Mouse (Mus musculus): ENCODE results near the gene Wsb2. TPM values are rescaled to one million over a fixed set of nuclear protein-coding genes. Genes with fewer than 3 reads are reported as not detected.

Wsb2 gene
- polyA plus RNA-seq, 1 experiment from 2014 or later: 75.4 TPM

DNA sequence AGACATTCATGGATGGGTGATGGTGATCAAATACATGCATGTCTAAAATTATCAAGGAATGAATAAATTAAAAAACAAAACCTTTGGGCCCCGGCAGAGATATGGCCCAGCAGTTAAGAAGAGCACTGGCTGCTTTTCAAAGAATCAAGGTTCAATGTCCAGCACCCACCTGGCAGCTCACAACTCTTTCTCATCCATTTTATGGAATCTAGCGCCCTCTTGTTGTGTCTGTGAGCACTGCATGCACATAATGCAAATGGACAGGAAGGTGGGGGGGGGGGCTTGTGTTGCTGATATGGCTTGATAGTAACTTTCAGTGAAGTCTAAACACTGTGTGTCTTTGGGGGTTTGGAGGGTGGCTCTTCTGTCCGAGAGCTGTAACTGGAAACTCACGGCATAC lies 51.1 kb downstream of the Wsb2 start:
- no peak overlapping the region for H3K4me2 ChIP-seq (ENCODE audit: low read depth, low read length, severe bottlenecking)
- ATAC-seq (replicated peaks; ENCODE audit: low FRiP score): no peak
- H3K9me3 ChIP-seq (ENCODE audit: control insufficient read depth, low read length): no peaks in the 10 kb centered on the region
- peaks cover 2% of the 10 kb centered on the region; the same call in 1 of the 2 replicates for H3K27me3 ChIP-seq (ENCODE audit: control insufficient read depth, insufficient read depth, low read length)
- no peaks in the 10 kb centered on the region for H3K36me3 ChIP-seq (ENCODE audit: control insufficient read depth, insufficient read depth, low read length)
- H3K4me3 ChIP-seq (ENCODE audit: low read depth, low read length): no peak overlapping the region
- H3K9ac ChIP-seq (ENCODE audit: low read length): no peak overlapping the region
- no peak overlapping the region for H3K27ac ChIP-seq (ENCODE audit: low read depth, low read length)
- H3K4me1 ChIP-seq (replicated peaks; ENCODE audit: control insufficient read depth, insufficient read depth, low read length): 0 out of 2 replicates have a peak, but pooled peaks cover 1% of the 10 kb centered on the region
- DNase-seq (ENCODE audit: low spot score): peak; percentile 54
- 70% methylated on average over 4 of the region's 4 CpGs for WGBS

- ATAC-seq (replicated peaks; ENCODE audit: low FRiP score): no peak
- Histone ChIP-seq H3K9ac (ENCODE audit: low read length) (no peak overlapping the region), H3K4me1 (replicated peaks; ENCODE audit: control insufficient read depth, insufficient read depth, low read length) (0 out of 2 replicates have a peak, but pooled peaks cover 2% of the 10 kb centered on the region), H3K9me3 (ENCODE audit: control insufficient read depth, low read length) (no peaks in the 10 kb centered on the region), H3K27ac (ENCODE audit: low read depth, low read length) (no peak overlapping the region), H3K4me2 (ENCODE audit: low read depth, low read length, severe bottlenecking) (no peak overlapping the region), H3K4me3 (ENCODE audit: low read depth, low read length) (no peak overlapping the region), H3K36me3 (ENCODE audit: control insufficient read depth, insufficient read depth, low read length) (no peaks in the 10 kb centered on the region), H3K27me3 (ENCODE audit: control insufficient read depth, insufficient read depth, low read length) (peaks cover 4% of the 10 kb centered on the region; the same call in 1 of the 2 replicates)
- 74% methylated on average over 6 of the region's 6 CpGs for WGBS
- no peak for DNase-seq (ENCODE audit: low spot score)
Measured at GRCm38 (mm10) chr5:117409369-117409768, 52.3 kb downstream of the Wsb2 start.

DNA sequence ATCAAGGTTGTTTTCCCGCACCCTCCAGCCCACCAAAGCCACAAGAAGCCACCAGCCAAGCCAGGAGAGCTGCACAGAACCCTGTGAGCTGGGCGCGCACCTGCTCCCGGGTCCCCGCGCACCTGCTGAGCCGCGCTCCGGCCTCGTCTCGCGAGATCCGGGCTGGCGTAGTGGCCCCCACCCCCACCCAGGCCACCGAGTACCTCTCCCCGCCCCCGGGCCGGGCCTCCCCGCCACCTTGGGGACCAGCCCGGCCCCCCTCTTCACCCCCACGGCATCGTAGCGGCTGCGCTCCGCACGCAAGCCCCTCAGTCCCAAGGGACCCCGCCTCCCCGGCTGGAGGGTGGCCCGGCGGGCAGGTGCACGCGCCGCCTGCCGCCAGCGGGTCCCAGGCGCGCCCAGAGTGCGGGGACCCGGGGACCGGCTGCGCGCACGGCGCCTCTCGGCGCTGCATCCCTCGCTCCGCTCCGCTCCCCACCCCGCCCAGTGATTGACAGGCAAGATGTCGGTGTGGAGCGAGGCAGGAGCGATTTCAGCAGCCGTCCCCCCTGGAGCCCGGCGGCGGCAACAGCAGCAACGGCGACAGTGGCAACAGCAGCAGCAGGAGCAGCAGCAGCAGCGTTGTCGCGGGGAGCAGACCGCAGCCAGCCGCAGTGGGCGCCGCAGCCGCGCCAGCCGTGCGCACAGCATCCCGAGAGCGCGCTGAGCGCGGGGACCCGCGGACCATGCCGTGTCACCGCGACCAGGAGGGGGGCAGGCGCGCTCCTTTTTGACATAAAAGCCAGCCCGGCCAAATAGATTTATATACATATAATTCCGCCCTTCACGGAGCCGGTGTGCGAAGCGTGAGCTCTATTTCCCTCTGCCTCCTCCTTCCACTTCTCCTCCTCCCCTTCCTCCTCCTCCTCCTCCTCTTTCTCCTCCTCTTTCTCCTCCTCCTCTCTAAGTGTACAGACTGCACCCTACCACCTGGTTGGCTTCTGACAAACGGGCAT lies 56.7 kb downstream of the Wsb2 start, which contains the start of gene Ksr2:
Gene Ksr2, plus strand, starts transcription at position 494 of the 995 bp plus-strand sequence.
- DNase-seq (ENCODE audit: low spot score) (peak; percentile 87), ATAC-seq (replicated peaks; ENCODE audit: low FRiP score) (peak; percentile 83)
- H3K4me1 ChIP-seq (replicated peaks; ENCODE audit: control insufficient read depth, insufficient read depth, low read length): 0 out of 2 replicates have a peak, but pooled peaks cover 2% of the 10 kb centered on the region
- peaks cover 6% of the 10 kb centered on the region; the same call in 1 of the 2 replicates for H3K27me3 ChIP-seq (ENCODE audit: control insufficient read depth, insufficient read depth, low read length)
- no peaks in the 10 kb centered on the region for H3K9me3 ChIP-seq (ENCODE audit: control insufficient read depth, low read length)
- peak within 1 kb of the TSS; percentile 56 for H3K4me3 ChIP-seq (ENCODE audit: low read depth, low read length)
- no peaks in the 10 kb centered on the region for H3K36me3 ChIP-seq (ENCODE audit: control insufficient read depth, insufficient read depth, low read length)
- 1% methylated on average over 71 of the region's 89 CpGs for WGBS
- H3K4me2 ChIP-seq (ENCODE audit: low read depth, low read length, severe bottlenecking): peak within 1 kb of the TSS; percentile 78
- peak within 1 kb of the TSS; percentile 65 for H3K9ac ChIP-seq (ENCODE audit: low read length)
- H3K27ac ChIP-seq (ENCODE audit: low read depth, low read length): peak within 1 kb of the TSS; percentile 87

DNA sequence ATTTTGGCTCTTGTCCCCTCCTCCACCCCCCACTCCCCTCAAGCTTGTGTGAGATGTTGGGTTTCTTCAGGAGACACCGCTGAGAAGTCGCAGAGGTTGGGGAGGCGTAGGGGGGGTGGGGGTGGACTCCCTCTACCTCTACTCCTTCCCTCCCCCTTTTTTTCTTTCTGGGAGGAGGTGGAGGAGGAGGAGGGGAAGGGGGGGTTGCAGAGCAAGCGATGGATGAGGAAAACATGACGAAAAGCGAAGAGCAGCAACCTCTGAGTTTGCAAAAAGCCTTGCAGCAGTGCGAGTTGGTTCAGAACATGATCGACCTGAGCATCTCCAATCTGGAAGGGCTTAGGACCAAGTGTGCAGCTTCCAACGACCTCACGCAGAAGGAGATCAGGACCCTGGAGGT lies 57.5 kb downstream of the Wsb2 start:
- 0% methylated on average over 10 of the region's 10 CpGs for WGBS
- peak overlapping the region; percentile 78 for H3K4me2 ChIP-seq (ENCODE audit: low read depth, low read length, severe bottlenecking)
- H3K4me1 ChIP-seq (replicated peaks; ENCODE audit: control insufficient read depth, insufficient read depth, low read length): 0 out of 2 replicates have a peak, but pooled peaks cover 2% of the 10 kb centered on the region
- no peaks in the 10 kb centered on the region for H3K9me3 ChIP-seq (ENCODE audit: control insufficient read depth, low read length)
- no peaks in the 10 kb centered on the region for H3K36me3 ChIP-seq (ENCODE audit: control insufficient read depth, insufficient read depth, low read length)
- DNase-seq (ENCODE audit: low spot score) (peak; percentile 49), ATAC-seq (replicated peaks; ENCODE audit: low FRiP score) (peak; percentile 34; the same call in 1 of the 2 replicates)
- peaks cover 6% of the 10 kb centered on the region; the same call in 1 of the 2 replicates for H3K27me3 ChIP-seq (ENCODE audit: control insufficient read depth, insufficient read depth, low read length)
- peak overlapping the region; percentile 56 for H3K4me3 ChIP-seq (ENCODE audit: low read depth, low read length)
- no peak overlapping the region for H3K27ac ChIP-seq (ENCODE audit: low read depth, low read length)
- peak overlapping the region; percentile 65 for H3K9ac ChIP-seq (ENCODE audit: low read length)

DNA sequence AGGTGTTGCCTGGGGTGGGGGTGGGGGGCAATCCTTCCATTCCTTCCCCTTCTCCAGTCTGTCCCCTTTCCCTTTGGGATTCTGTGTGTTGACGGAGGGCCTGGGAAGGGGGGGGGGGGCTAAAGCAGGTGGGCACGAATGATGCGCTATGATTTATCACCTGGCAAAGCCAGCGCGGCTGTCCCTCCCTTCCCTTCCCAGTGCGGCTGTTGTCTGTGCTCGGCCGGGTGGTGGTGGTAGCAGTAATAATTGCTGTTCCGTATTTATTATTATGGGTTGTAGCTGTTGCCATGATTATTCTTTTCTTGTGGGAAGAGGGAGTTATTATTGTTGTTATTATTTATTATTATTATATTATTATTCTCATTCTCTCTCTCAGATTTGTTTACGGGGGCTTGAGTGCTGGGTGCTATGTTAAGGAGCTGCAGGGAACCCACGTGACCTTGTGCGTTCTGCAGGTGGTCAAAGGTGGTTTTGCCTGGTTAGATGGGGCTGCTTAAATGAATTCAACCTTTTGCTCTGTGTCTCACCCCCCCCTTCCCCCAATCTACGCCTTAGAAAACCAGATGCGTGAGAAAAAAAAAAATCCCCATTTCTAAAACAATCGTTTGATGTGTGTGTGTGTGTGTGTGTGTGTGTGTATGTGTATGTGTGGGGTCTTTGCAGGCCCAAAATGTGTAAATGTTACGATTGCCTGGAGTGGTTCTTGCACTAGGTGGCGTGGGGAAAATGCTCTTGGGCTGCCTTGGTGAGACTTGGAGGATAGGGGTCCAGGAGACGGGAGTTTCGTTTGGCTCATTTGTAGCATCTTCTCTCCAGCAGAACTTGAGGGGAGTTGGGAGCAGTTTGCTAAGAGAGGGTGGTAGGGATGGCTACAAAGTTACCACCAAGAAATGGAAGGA lies 58.2 kb downstream of the Wsb2 start:
- DNase-seq (ENCODE audit: low spot score): peak; percentile 50
- Histone ChIP-seq H3K27me3 (ENCODE audit: control insufficient read depth, insufficient read depth, low read length) (peaks cover 6% of the 10 kb centered on the region; the same call in 1 of the 2 replicates), H3K4me1 (replicated peaks; ENCODE audit: control insufficient read depth, insufficient read depth, low read length) (0 out of 2 replicates have a peak, but pooled peaks cover 2% of the 10 kb centered on the region), H3K27ac (ENCODE audit: low read depth, low read length) (no peak overlapping the region), H3K9ac (ENCODE audit: low read length) (peak overlapping the region; percentile 16; the same call in 1 of the 2 replicates), H3K4me3 (ENCODE audit: low read depth, low read length) (peak overlapping the region; percentile 56), H3K4me2 (ENCODE audit: low read depth, low read length, severe bottlenecking) (peak overlapping the region; percentile 78), H3K36me3 (ENCODE audit: control insufficient read depth, insufficient read depth, low read length) (no peaks in the 10 kb centered on the region), H3K9me3 (ENCODE audit: control insufficient read depth, low read length) (no peaks in the 10 kb centered on the region)
- WGBS: 26% methylated on average over 19 of the region's 19 CpGs
- no peak for ATAC-seq (replicated peaks; ENCODE audit: low FRiP score)

DNA sequence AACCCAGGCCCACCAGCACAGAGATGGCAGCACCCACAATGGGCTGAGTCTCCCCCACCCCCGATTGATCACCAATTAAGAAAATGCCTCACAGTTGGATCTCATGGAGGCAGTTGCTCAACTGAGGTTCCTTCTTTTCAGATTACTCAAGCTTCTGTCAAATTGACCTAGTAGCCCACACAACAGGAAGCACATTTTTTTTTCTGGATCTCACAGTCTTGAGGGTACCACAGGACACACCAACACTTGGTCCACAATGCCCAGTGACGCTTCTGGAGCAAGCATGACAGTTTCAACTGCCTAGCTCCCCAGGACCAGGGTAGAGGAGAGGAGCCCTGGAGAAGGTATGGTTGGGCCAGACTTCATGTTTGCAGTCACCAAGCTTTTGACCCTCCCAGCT lies 60.3 kb downstream of the Wsb2 start:
- ATAC-seq (replicated peaks; ENCODE audit: low FRiP score): no peak
- no peak overlapping the region for H3K4me3 ChIP-seq (ENCODE audit: low read depth, low read length)
- H3K27me3 ChIP-seq (ENCODE audit: control insufficient read depth, insufficient read depth, low read length): peaks cover 4% of the 10 kb centered on the region; the same call in 1 of the 2 replicates

More for the DNA sequence above, 60.3 kb downstream of the Wsb2 start:
- Histone ChIP-seq H3K9me3 (ENCODE audit: control insufficient read depth, low read length) (no peaks in the 10 kb centered on the region), H3K4me2 (ENCODE audit: low read depth, low read length, severe bottlenecking) (no peak overlapping the region), H3K9ac (ENCODE audit: low read length) (no peak overlapping the region), H3K27ac (ENCODE audit: low read depth, low read length) (no peak overlapping the region), H3K36me3 (ENCODE audit: control insufficient read depth, insufficient read depth, low read length) (no peaks in the 10 kb centered on the region), H3K4me1 (replicated peaks; ENCODE audit: control insufficient read depth, insufficient read depth, low read length) (0 out of 2 replicates have a peak, but pooled peaks cover 2% of the 10 kb centered on the region)
- DNase-seq (ENCODE audit: low spot score): peak; percentile 20
- WGBS: 71% methylated on average over 2 of the region's 2 CpGs
